Mouse (Mus musculus): ENCODE results near the gene Pgm5.

Gene Pgm5

DNA sequence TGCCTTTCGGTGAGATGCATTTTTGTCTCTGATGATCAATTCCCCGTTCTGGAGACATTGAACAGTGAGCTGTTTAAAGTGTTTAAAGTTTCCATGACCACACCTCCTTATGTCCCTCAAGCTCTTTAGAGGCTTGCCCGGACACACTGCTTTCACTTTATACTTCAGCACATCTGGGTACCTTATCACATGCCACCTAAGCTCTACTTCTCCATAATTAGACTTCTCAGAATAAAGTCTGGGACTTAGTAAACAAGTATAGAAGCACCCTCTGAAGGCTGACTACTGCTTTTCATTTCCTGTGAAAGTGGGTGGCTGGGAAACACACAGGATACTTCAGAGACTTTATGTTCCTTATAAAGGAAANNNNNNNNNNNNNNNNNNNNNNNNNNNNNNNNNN is 204.7 kb downstream of the Pgm5 start:
- no peak for DNase-seq (ENCODE audit: low spot score in 2 of 2)

- DNase-seq (ENCODE audit: low spot score in 2 of 2) = no peak
Observed at GRCm38 (mm10) chr19:24653230-24653799, 208.3 kb downstream of the Pgm5 start.

DNA sequence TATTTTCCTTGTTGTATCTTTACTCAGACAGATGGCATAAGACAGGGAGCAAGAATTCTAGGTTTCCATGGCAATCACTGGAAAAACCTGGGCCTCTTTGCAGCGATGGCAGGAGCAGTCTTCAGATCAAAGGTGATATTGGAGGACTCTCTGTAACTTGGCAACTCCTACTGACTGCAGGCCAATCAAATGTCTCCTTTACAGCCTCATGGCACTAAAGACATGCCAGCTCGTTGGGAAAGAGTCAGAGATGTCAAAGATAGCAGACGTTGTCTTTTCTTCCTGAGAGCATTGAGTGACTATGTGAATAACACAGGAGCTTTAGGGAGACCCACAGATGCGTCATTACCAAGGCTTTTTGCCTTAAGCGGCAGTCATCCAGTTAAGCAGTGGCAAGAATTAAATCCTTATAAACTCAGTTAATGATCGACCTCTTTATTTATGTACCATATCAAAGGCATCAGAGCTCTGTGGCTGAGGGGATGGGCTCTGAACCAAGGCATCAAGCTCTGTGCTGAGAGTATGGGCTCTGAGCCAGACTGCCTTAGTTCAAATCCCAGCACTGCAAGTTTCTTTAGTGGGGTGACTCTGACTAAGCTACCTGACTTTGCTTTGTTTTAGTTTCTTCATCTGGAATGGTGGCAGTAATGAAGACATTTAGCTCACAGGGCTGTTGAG is 209.2 kb downstream of the Pgm5 start:
- no peak for DNase-seq (ENCODE audit: low spot score in 2 of 2)

- DNase-seq (ENCODE audit: low spot score in 2 of 2) = no peak
Observed at GRCm38 (mm10) chr19:24651595-24651994, 210.1 kb downstream of the Pgm5 start.

DNA sequence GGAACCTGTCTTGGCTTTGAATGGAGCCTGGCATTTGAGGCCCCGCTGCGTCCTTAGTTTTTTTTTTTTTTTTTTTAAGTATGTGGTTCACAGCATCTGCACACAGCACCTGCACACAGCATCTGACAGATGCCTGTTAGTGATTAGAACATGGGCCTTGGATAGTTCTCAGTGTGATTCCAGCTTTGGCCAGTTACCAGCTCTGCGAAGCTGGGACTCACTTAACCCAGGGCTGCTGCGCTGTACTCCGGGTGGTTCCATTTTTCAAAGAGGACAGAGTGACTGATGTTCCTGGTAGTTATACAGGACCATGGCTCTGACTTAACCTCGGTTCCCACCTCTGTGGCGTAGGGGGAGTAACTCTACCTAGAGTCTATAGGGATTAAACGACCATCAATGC is 211.2 kb downstream of the Pgm5 start:
- no peak for DNase-seq (ENCODE audit: low spot score in 2 of 2)

GRCm38 (mm10) chr19:24648016-24648415 is 213.6 kb downstream of the Pgm5 start:
- no peak for DNase-seq (ENCODE audit: low spot score in 2 of 2)

- peak in 1 of 2 experiments; percentile 36 for DNase-seq (ENCODE audit: low spot score in 2 of 2)
Observed at GRCm38 (mm10) chr19:24646162-24646829, 215.4 kb downstream of the Pgm5 start.

DNA sequence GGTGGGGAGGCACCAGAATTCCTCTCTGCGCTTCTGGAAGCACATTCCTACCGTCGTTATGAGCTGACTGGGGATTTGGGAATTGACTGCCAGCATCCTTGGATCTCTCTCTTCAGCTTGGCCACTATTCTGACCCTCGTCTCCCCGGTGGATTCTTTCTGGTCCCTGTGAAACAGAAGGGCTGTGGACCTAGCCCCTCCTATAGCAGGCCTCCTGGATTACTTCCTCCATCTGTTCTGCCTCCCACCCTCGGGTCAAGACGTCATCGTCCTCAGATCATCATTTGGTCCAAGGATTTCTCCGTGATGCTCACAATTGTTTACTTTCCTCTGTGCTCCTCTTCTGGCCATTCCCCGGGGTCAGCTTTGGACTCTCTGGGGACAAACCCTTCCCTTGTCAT is 216.7 kb downstream of the Pgm5 start:
- no peak for DNase-seq (ENCODE audit: low spot score in 2 of 2)

- no peak for DNase-seq (ENCODE audit: low spot score in 2 of 2)
Observed at GRCm38 (mm10) chr19:24640982-24641381, 220.7 kb downstream of the Pgm5 start.

DNA sequence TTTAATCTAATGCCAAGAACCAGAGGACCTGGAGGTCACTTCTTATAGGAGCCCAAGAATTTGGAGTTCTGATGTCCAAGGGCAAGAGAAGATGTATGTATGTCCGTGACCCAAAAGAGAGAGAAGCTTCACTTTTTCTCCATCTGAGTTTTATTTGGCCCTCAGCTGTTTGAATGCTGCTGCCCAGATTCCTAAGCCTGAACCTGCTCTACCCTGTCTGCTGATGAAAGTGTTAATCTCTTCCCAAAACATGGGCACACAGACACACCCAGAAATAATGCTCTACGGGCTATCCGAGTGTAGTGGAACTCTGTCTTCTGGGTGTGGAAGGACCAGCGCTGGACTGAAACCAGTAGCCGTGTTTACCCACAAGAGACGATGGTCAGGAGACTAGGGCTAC is 223.7 kb downstream of the Pgm5 start:
- DNase-seq (ENCODE audit: low spot score in 2 of 2) = no peak

DNA sequence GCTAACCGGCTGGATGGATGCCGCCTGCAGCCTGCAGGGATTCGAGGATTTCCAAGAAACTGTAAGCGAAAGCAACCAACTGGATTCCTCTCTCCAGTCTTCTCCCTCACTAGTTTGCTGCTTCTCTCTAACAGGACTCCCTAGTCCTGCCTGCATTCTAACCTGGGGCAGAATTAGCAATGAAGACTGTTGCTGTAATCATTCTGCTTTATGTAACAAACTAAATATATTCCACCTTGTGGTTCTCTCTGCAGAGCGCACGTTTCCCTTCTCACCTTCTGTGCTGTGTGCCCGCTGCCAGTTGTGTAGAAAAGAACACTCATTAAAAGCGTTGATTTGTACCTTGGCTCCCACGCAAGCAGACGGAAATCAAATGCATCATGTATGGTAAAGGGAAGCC is 225.0 kb downstream of the Pgm5 start:
- no peak for DNase-seq (ENCODE audit: low spot score in 2 of 2)

GRCm38 (mm10) chr19:24634602-24635001 is 227.1 kb downstream of the Pgm5 start:
- DNase-seq (ENCODE audit: low spot score in 2 of 2) = peak; percentile 60 to 84

Data from spleen, postnatal 4 days (tissue).